Mouse (Mus musculus) frontal cortex, adult 2 months (tissue): ENCODE measurements around the gene Tbc1d22a. TPM values are rescaled to one million over a fixed set of nuclear protein-coding genes. Genes with fewer than 3 reads are reported as not detected.

Experiments
- DNase-seq, 2 experiments: peaks; one replicate each; pipeline ENCODE4 v3.0.0; 2022; ENCODE audit warnings: low spot score in 1 of 2; ENCODE audit errors: extremely low spot score in 1 of 2
- polyA plus RNA-seq: library from polyadenylated mRNA; depleted of rRNA; stranded (reverse); fragments of >200 nt; gene quantifications from 2 replicates; pipeline ENCODE4 v1.2.3, GENCODE M21; 2012

Tbc1d22a gene
- polyA plus RNA-seq, 1 experiment, result 29.4 TPM

GRCm38 (mm10) chr15:86268526-86268925, 54.3 kb downstream of the Tbc1d22a start:
- DNase-seq, result no peak

GRCm38 (mm10) chr15:86275754-86276153, 61.5 kb downstream of the Tbc1d22a start:
- DNase-seq, result no peak

- DNase-seq, result peak in 1 of 2 experiments; percentile 42
These were observed 62.4 kb downstream of the Tbc1d22a start for GRCm38 (mm10) chr15:86276538-86277264.

- peak; percentile 27 to 65 for DNase-seq
These were observed 63.2 kb downstream of the Tbc1d22a start for GRCm38 (mm10) chr15:86277428-86277827.

GRCm38 (mm10) chr15:86279059-86279974, 65.1 kb downstream of the Tbc1d22a start:
- DNase-seq, result peak in 1 of 2 experiments; percentile 66

- DNase-seq, result no peak
These were observed 65.9 kb downstream of the Tbc1d22a start for GRCm38 (mm10) chr15:86280137-86280536.

GRCm38 (mm10) chr15:86283238-86283637, 69.0 kb downstream of the Tbc1d22a start:
- no peak for DNase-seq

- no peak for DNase-seq
These were observed 71.0 kb downstream of the Tbc1d22a start for GRCm38 (mm10) chr15:86285296-86285695.

- DNase-seq, result peak in 1 of 2 experiments; percentile 59
These were observed 75.8 kb downstream of the Tbc1d22a start for GRCm38 (mm10) chr15:86290074-86290473.

GRCm38 (mm10) chr15:86292288-86292687, 78.0 kb downstream of the Tbc1d22a start:
- no peak for DNase-seq

- DNase-seq, result no peak
These were observed 80.2 kb downstream of the Tbc1d22a start for GRCm38 (mm10) chr15:86294426-86294825.

- no peak for DNase-seq
These were observed 81.5 kb downstream of the Tbc1d22a start for GRCm38 (mm10) chr15:86295722-86296288.

GRCm38 (mm10) chr15:86297281-86297680, 83.0 kb downstream of the Tbc1d22a start:
- DNase-seq, result no peak

GRCm38 (mm10) chr15:86303876-86304275, 89.6 kb downstream of the Tbc1d22a start:
- DNase-seq, result no peak

GRCm38 (mm10) chr15:86304861-86305260, 90.6 kb downstream of the Tbc1d22a start:
- DNase-seq, result no peak

GRCm38 (mm10) chr15:86305290-86305689, 91.0 kb downstream of the Tbc1d22a start:
- DNase-seq, result no peak

GRCm38 (mm10) chr15:86309213-86309829, 95.1 kb downstream of the Tbc1d22a start:
- peak; percentile 59 to 76 for DNase-seq

GRCm38 (mm10) chr15:86320803-86321510, 106.7 kb downstream of the Tbc1d22a start:
- DNase-seq, result no peak

- DNase-seq, result no peak
These were observed 112.1 kb downstream of the Tbc1d22a start for GRCm38 (mm10) chr15:86326341-86326740.

- no peak for DNase-seq
These were observed 115.7 kb downstream of the Tbc1d22a start for GRCm38 (mm10) chr15:86329911-86330310.
